Mouse (Mus musculus) midbrain, postnatal 0 days (tissue): ENCODE data around the gene Sesn3. TPM values are rescaled to one million over a fixed set of nuclear protein-coding genes. Genes with fewer than 3 reads are reported as not detected.

ENCODE experiments used
- ATAC-seq: fragments of 200-750 bp; cut with Nextera tagmentation; 2 replicates; pipeline ENCODE4 v1.8.0; 2017; ENCODE audit warnings: moderate number of reproducible peaks, mild to moderate bottlenecking, moderate TSS enrichment, moderate library complexity; ENCODE audit not compliant: low FRiP score
- DNase-seq: peaks from one replicate; pipeline ENCODE4 v3.0.0-alpha.2; 2015; ENCODE audit warnings: low spot score
- H3K27ac ChIP-seq: fragments of 300-500 bp; sonication (generic); 2 replicates; pipeline ENCODE4 v1.5.1; 2014; ENCODE audit warnings: low read depth, mild to moderate bottlenecking, low read length, mixed read lengths
- H3K27me3 ChIP-seq: fragments of 300-500 bp; sonication (generic); 2 replicates; pipeline ENCODE4 v1.6.1; 2014; ENCODE audit warnings: low read length, control low read depth, mixed read lengths; ENCODE audit not compliant: insufficient read depth
- H3K36me3 ChIP-seq: fragments of 300-500 bp; sonication (generic); 2 replicates; pipeline ENCODE4 v1.6.1; 2014; ENCODE audit warnings: low read length, control low read depth, mixed read lengths; ENCODE audit not compliant: insufficient read depth
- H3K4me1 ChIP-seq: fragments of 300-500 bp; sonication (generic); 2 replicates; pipeline ENCODE4 v1.6.1; 2014; ENCODE audit warnings: mild to moderate bottlenecking, control low read depth, antibody characterized with exemption, low read length, mixed read lengths; ENCODE audit not compliant: insufficient read depth
- H3K4me2 ChIP-seq: fragments of 300-500 bp; sonication (generic); 2 replicates; pipeline ENCODE4 v1.6.1; 2014; ENCODE audit warnings: low read depth, mild to moderate bottlenecking, low read length, mixed read lengths; ENCODE audit not compliant: poor library complexity, severe bottlenecking
- H3K4me3 ChIP-seq: fragments of 300-500 bp; sonication (generic); 2 replicates; pipeline ENCODE4 v1.5.1; 2014; ENCODE audit warnings: low read depth, mild to moderate bottlenecking, low read length, moderate library complexity
- H3K9ac ChIP-seq: fragments of 300-500 bp; sonication (generic); replicated peaks from 2 replicates; pipeline ENCODE4 v1.6.1; 2014; ENCODE audit warnings: mild to moderate bottlenecking, low read length, moderate library complexity, mixed read lengths; ENCODE audit not compliant: poor library complexity, severe bottlenecking
- H3K9me3 ChIP-seq: fragments of 300-500 bp; sonication (generic); 2 replicates; pipeline ENCODE4 v1.6.1; 2016; ENCODE audit warnings: low read length, control low read depth
- CTCF ChIP-seq: IDR thresholded peaks from 2 replicates; pipeline ENCODE4 v1.5.1; 2016; ENCODE audit warnings: antibody characterized with exemption, mild to moderate bottlenecking
- WGBS: fragments of 180-500 bp; shearing (Covaris S2); extraction: QIAGEN DNeasy Blood & Tissue Kit; methylation state at CpG from one replicate; pipeline ENCODE4 v1.1.7; 2014; 5-methylcytosine and 5-hydroxymethylcytosine counted together
- polyA plus RNA-seq: library from polyadenylated mRNA; unstranded; fragments of >200 nt; fragmentation: Nextera tagmentation; extraction: Ambion mirVana; gene quantifications from 2 replicates; pipeline ENCODE4 v1.2.1, GENCODE M21; 2015
- total RNA-seq: library from RNA; depleted of rRNA; stranded (reverse); fragments of >200 nt; gene quantifications from 2 replicates; pipeline ENCODE4 v1.2.3, GENCODE M21; 2014

Sesn3 gene
- total and polyA plus RNA-seq, 2 experiments from 2014 or later: 22.9 to 59.2 TPM

- H3K27ac ChIP-seq: no peak overlapping the region
- 61% methylated on average over 3 of the region's 3 CpGs for WGBS
- H3K4me2 ChIP-seq: no peak overlapping the region
- no peak for TF ChIP-seq CTCF
- H3K9me3 ChIP-seq: no peaks in the 10 kb centered on the region
- H3K4me3 ChIP-seq: no peak overlapping the region
- no peak overlapping the region for H3K9ac ChIP-seq
- H3K36me3 ChIP-seq: no peaks in the 10 kb centered on the region
- peak; percentile 61 for DNase-seq
- H3K4me1 ChIP-seq: no peaks in the 10 kb centered on the region
- H3K27me3 ChIP-seq: no peaks in the 10 kb centered on the region
- ATAC-seq: no peak
Observed at GRCm38 (mm10) chr9:14261150-14261549, 13.7 kb upstream of the Sesn3 start.

- DNase-seq (no peak), ATAC-seq (no peak)
- H3K4me1 ChIP-seq: no peaks in the 10 kb centered on the region
- H3K27ac ChIP-seq: no peak overlapping the region
- no peak for TF ChIP-seq CTCF
- 66% methylated on average over 4 of the region's 4 CpGs for WGBS
- H3K36me3 ChIP-seq: no peaks in the 10 kb centered on the region
- no peak overlapping the region for H3K4me2 ChIP-seq
- no peak overlapping the region for H3K4me3 ChIP-seq
- no peaks in the 10 kb centered on the region for H3K9me3 ChIP-seq
- no peak overlapping the region for H3K9ac ChIP-seq
- no peaks in the 10 kb centered on the region for H3K27me3 ChIP-seq
Observed at GRCm38 (mm10) chr9:14262568-14262972, 12.3 kb upstream of the Sesn3 start.

GRCm38 (mm10) chr9:14266470-14266869, 8.4 kb upstream of the Sesn3 start:
- WGBS: 6% methylated on average over 2 of the region's 2 CpGs

GRCm38 (mm10) chr9:14268578-14268977, 6.3 kb upstream of the Sesn3 start:
- Histone ChIP-seq H3K27me3 (no peaks in the 10 kb centered on the region), H3K27ac (no peak overlapping the region), H3K9ac (no peak overlapping the region), H3K4me2 (no peak overlapping the region), H3K4me1 (no peaks in the 10 kb centered on the region), H3K36me3 (no peaks in the 10 kb centered on the region), H3K4me3 (no peak overlapping the region), H3K9me3 (no peaks in the 10 kb centered on the region)
- WGBS: 88% methylated on average over 2 of the region's 2 CpGs
- ATAC-seq (no peak), DNase-seq (no peak)
- no peak for TF ChIP-seq CTCF

More at GRCm38 (mm10) chr9:14266470-14266869, 8.4 kb upstream of the Sesn3 start:
- H3K36me3 ChIP-seq: no peaks in the 10 kb centered on the region
- H3K27me3 ChIP-seq: no peaks in the 10 kb centered on the region
- H3K9ac ChIP-seq: no peak overlapping the region
- H3K4me2 ChIP-seq: no peak overlapping the region
- no peak overlapping the region for H3K27ac ChIP-seq
- H3K4me1 ChIP-seq: no peaks in the 10 kb centered on the region
- no peak overlapping the region for H3K4me3 ChIP-seq
- no peak for TF ChIP-seq CTCF
- ATAC-seq (no peak), DNase-seq (no peak)
- H3K9me3 ChIP-seq: no peaks in the 10 kb centered on the region

GRCm38 (mm10) chr9:14272921-14273320, 1.9 kb upstream of the Sesn3 start:
- Histone ChIP-seq H3K36me3 (no peaks in the 10 kb centered on the region), H3K9ac (no peak overlapping the region), H3K4me2 (no peak overlapping the region), H3K27ac (no peak overlapping the region), H3K4me3 (no peak overlapping the region), H3K9me3 (no peaks in the 10 kb centered on the region), H3K4me1 (no peaks in the 10 kb centered on the region), H3K27me3 (no peaks in the 10 kb centered on the region)
- no peak for TF ChIP-seq CTCF
- ATAC-seq (no peak), DNase-seq (no peak)
- 80% methylated on average over 1 of the region's 1 CpGs for WGBS

GRCm38 (mm10) chr9:14274586-14274985, 281 bp upstream of the Sesn3 start:
- DNase-seq: no peak
- peak overlapping the region; percentile 49 for H3K4me2 ChIP-seq
- no peak for TF ChIP-seq CTCF
- H3K4me3 ChIP-seq: peak overlapping the region; percentile 79; the same call in 1 of the 2 replicates
- peak overlapping the region; percentile 80 for H3K27ac ChIP-seq
- no peak for ATAC-seq
- H3K9me3 ChIP-seq: no peaks in the 10 kb centered on the region
- H3K9ac ChIP-seq: no peak overlapping the region
- H3K27me3 ChIP-seq: no peaks in the 10 kb centered on the region
- WGBS: 36% methylated on average over 5 of the region's 5 CpGs
- no peaks in the 10 kb centered on the region for H3K36me3 ChIP-seq
- peaks cover 8% of the 10 kb centered on the region; the same call in 1 of the 2 replicates for H3K4me1 ChIP-seq
